Mouse (Mus musculus): Measurements from ENCODE around the gene Tbcb.
"Not testable (repeated sequence)": the region's sequence is repeated elsewhere in the genome, so short reads cannot be mapped to it uniquely, and the experiment has no call there.

Tbcb gene

DNA sequence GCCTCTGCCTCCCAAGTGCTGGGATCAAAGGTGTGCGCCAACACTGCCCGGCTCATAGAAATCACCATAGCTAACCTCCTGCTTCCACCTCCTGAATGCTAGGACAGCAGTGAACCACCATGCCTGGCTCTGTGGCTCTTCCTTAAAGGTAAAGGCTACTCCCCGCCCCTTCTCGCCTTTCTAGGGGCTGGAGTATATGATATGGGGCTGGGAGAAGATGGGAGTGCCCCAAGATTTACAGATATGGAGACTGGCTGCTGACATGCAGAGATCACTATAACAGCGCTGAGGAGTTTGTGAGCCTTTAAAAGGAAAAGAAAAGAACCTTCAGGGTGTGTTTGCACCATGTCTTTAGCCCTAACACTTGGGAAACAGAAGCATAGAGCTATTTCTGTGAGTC is 9.9 kb downstream of the Tbcb start:
- DNase-seq (ENCODE audit: low read depth), result no peak

DNA sequence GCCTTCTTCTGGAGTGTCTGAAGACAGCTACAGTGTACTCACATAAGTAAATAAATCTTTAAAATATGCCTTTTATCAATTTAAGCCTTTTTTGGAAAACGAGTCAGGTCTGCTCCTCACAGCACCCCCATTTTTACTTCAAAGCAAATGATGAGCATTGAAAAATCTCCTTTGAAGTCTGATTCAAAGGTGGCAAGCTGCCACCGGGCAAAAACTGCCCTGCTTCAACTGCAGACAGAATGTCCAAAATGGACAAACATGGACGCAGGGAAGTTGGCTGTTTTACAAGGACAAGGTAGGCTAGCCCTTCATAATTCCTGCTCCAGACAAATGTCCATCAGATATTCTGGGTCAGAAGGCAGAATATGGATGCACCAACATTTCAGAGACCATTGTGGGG is 10.6 kb downstream of the Tbcb start:
- no peak for DNase-seq (ENCODE audit: low read depth)

DNA sequence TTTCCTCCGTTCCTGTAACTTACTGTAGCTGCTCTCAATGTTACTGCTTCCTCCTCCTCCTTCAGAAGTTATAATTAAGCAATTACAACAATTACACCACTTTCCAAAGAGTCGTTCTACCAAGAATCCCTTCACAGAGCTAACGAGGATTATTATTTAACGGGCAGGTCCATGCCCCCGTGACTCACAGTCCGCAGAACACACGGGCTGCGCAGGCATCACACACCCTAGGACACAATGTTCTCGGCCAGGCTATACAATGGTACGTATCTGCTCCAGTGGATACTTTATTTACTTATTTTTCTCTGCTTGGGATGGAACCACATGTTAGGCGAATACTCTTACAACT is 12.1 kb downstream of the Tbcb start:
- no peak for DNase-seq (ENCODE audit: low read depth)

DNA sequence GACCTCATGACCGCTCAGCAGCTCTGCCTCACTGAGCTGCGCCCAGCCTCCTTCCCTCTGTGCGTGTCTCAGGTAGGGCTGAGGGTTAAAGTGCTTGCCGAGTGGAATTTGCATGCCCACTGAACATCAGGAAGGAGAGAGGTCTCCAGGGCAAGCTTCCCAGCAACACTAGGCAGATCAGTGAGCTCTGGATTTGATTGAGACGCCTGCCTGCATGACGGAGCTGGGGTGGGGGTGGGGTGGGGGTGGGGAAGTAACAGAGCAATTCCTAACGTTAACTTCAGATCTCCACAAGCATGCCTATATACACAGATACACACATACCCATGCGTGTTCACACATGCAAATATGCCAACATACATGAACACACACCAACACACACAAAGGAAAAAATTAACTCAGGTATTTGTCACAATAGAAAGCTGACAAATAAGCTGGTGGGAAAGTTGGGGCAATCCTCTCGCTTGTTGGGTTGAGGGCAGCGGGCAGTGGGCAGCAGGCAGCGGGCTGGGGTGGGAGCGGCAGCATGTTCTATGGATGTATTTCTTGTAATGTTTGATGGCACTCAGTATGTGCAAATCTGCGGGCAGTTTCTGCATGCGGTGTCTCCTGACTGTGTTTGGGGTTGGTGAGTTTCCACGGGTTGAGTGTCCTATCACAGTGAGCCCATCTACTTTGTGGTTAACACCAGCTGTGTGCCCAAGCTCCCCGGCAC is 12.6 kb downstream of the Tbcb start:
- DNase-seq (ENCODE audit: low read depth), result peak; percentile 64

DNA sequence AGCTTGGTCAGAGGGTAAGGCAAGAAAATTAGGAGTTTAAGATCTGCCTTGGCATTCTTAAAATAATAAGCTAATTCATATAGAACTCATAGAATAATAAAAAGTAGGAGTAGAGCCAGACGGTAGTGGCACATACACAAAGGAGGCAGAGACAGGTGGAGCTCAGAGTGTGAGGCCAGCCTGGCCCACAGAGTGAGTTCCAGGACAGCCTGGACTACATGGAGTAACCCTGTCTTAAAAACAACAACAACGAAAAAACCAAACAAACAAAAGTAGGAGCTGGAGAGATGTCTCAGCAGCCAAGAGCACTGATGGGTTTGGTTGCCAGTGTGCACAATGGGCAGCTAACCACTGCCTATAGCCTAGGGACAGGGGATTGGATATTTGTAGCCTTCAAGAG is 14.8 kb downstream of the Tbcb start:
- no peak for DNase-seq (ENCODE audit: low read depth)

DNA sequence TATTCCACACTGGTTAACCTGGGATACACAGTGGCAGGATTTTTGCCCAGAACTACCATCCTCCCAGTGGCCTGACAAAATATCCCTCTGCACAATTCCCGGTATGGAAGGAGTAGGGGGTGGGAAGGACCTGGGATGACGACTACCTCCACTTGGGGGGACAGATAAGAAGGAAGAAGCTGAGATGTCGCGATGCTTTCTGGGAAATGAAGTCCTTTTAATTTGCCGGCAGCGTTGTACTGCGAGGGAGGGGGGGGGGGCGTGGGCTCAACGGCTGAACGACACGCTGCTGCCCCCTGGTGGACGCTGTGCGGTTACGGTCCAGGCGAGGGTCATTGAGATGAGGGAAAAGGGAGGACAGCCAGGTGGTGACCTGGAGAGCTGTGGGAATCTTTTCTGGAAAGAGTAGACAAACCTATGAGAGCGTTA is 15.3 kb downstream of the Tbcb start:
- DNase-seq (ENCODE audit: low read depth), result peak; percentile 92

DNA sequence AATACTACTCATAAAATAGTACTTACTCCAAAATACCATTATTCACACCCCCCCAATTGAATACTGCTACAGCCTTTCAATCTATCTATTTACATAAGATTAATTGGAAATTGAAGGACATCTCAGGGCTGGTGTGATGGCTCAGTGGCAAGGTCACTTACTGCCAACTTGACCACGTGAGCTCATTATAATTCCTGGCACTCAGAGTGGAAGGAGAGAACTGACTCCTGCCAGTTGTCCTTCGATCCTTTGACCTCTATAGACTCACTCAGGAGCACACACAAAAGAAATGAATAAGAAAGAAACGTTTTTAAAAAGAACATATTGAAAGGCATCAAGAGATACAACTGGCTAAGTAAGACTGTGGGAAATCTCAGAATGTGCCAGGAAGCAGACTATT is 16.2 kb downstream of the Tbcb start:
- no peak for DNase-seq (ENCODE audit: low read depth)

DNA sequence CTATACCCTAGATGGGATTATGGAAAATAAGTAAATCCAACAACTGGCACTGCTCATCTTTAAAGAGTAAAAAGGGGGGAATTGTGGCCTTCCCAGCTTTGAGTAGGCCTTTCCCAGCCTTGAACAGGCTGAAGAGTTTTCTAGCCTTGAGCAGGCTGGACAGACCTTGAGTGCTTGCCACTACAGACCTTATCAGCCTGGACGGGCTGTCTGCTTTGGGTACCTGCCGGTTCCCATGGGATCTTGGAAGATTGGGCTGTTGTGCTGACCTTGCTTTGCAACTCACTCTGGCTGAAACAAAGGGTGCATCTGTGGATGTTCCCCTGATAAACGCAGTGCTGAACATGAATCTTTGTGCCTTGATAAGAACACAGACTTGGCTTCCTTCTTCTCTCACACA is 18.2 kb downstream of the Tbcb start:
- DNase-seq (ENCODE audit: low read depth), result no peak

DNA sequence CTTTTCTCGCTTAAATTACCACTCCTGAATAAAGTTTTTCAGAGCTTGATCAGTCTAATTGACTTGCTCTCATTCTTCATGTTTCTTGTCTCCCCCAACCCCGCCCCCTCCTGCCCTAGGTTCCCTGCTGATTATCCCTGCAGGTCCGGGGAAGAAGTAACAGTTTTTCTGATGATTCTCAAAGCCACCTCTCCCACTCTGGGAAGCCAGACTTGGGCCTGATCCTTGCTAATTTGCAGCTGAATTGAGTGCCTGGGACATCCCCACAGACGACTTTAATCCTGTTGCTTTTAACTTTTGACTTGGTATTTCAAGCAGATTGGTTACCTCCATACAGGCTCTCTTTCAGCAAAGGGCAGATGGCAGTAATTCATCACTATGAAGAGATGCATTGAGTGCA is 21.0 kb downstream of the Tbcb start:
- DNase-seq (ENCODE audit: low read depth), result no peak

DNA sequence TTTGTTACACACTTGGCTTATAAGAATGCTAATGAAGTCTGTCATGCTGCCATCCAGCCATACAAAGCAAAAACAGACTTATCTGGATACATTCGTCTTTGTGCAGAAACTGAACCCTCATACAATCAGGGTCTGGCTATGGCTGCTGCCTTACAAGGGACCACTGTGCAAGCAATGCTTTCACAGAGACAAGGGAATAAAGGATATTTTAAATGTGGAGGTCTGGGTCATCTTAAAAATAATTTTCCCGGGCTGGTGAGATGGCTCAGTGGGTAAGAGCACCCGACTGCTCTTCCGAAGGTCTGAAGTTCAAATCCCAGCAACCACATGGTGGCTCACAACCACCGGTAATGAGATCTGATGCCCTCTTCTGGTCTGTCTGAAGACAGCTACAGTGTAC is 25.7 kb downstream of the Tbcb start:
- not testable (repeated sequence) for DNase-seq (ENCODE audit: low read depth)

DNA sequence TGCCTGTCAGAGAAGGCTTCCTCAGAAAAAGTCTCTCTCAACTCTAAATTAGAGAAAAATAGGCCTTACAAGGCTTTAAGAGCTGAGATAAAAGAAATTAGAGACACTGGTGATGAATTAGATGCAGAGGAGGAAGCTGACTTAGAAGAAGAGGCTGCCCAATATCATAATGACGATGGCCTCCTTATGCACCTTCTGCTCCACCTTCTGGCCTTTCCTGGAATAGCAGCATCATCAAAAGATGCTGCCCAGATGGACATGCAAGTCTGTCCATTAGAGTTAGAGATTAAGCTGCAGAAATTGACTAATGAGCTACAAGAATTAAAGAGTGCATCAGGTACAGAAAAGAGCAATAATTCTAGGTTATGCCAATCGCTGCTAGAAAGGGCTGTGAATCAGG is 26.7 kb downstream of the Tbcb start:
- DNase-seq (ENCODE audit: low read depth), result peak; percentile 85

DNA sequence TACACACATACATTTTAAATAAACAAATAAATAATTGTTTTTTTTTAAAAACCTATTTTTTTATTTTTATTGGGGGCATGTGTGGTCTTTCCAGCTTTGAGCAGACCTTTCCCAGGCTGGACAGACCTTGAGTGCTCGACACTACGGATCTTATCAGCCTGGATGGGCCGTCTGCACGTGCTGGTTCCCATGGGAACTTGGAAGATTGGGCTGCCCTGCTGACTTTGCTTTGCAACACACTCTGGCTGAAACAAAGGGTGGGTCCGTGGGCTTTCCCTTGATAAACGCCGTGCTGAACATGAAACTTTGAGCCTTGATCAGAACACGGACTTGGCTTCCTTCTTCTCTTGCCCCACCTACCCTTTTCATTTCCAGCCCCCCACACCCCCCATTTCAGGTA is 27.7 kb downstream of the Tbcb start:
- DNase-seq (ENCODE audit: low read depth), result no peak

DNA sequence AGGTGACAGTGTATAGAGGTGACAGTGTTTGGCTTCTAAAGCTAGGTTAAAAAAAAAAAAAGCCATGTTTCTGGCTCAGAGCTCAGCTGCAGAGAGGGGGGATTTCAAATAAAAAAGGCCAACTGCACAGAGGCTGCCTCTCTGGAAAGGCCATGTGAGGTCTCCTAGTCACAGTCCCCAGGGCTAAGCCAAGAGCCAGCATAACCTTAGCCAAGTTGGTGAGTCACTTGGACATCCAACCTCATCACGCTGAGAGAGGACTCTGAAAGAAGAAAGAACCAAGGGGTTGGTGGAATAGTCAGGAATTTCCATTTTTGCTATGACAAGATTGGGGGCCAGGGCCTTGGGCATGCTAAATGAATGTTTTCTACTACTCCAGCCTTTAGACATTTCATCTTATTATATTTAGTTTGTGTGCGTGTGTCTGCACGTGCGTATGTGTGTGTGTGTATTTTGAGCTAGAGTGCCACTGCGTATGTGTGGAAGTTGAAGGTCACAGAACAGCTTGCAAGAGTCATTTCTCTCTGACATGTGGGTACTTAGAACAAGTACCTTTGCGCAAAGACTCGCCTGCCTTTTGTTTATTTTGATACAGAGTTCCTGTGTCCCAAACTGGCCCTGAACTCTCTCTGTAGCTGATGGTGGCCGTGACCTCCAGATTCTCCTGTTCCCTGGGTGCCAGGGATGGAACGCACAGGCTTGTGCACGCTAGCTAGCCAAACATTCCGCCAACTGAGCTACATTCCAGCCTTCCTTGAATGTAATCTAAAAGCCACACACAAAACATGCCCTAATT is 29.0 kb downstream of the Tbcb start:
- no peak for DNase-seq (ENCODE audit: low read depth)

DNA sequence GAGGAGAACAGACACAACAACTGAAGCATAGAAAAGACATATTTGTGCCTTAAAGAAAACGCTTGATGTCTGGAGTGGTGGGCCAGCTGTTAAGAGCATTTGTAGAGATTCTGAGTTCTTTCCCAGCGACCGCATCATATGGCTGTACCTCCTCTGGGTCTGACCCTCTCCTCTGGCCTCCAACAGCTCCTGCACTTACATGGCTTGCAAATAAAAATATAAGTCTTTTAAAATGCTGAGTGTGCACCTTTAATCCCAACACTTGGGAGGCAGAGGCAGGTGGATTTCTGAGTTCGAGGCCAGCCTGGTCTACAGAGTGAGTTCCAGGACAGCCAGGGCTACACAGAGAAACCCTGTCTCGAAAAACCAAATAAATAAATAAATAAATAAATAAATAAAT is 31.4 kb downstream of the Tbcb start:
- DNase-seq (ENCODE audit: low read depth), result not testable (repeated sequence)

DNA sequence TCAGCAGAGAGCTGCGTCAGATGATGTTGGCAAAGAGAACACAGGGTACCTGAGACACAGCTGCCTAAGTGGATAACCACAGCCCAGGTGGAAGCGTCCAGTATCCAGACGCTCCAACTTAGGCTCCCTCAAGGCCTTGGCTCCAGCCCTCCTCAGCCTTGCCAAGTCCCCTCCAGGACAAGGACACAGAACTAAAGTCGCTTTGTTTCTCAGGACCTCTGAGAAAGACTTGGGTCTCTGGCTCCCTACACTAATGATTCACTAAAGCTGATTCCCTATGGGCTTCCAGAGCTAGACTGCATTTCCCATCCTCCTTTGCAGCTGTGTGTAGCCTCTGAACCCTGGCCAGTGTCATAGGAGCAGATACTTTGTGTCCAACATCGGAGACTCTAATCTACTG is 31.9 kb downstream of the Tbcb start:
- no peak for DNase-seq (ENCODE audit: low read depth)

DNA sequence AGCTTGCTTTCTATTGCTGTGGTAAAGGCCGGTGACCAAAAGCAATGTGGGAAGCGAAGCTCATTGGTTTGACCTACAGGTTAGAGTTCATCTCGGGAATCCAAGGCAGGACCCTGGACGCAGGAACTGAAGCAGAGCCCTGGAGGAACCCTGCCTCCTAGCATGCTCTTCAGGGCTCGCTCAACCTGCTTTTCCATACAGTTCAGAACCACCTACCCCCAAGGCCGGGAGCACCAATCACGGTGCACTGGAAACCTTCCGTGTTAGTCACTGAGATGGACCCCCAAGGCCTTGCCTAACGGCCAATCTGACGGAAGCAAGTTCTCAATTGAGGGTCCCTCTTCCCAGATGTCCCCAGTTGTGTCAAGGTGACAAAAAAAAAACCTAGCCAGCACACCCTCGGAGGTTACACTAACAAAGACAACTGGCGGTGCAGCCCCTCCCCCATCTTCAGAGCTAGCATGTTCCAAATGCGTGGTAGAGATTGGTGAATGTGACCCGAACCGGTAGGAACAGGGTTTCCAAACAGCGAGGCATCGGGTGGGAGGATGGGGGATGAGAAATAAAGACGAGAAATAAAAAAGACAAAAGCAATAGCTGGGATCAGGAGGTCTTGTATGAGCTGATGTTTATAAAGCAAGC is 32.5 kb downstream of the Tbcb start:
- no peak for DNase-seq (ENCODE audit: low read depth)

DNA sequence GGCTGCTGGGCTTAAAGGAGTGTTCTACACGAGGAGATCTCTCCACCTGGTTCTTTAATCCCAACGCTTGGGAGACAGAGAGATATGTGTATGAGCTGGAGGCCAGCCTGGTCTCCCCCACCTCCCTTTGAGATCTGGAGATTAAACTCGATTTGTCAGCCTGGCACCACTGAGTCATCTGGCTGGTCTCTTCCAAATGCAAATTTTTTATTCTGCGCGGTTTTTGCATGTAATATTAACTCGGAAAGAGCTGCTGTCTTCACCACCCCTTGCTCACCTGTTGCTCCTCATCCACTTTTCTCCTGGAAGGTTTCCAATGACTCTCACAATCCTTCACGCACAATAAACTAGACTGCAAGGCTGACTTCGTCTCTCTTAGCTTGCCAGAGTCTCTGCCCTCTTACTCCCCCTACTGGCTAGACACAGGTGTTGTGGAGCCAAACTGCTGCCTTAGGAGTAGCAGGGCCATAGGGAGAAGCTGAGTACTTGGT is 33.5 kb downstream of the Tbcb start, which contains the start of gene Capns1:
Gene Capns1, minus strand, starts transcription at position 331 of the 491 bp plus-strand sequence.
- peak; percentile 91 for DNase-seq (ENCODE audit: low read depth)

DNA sequence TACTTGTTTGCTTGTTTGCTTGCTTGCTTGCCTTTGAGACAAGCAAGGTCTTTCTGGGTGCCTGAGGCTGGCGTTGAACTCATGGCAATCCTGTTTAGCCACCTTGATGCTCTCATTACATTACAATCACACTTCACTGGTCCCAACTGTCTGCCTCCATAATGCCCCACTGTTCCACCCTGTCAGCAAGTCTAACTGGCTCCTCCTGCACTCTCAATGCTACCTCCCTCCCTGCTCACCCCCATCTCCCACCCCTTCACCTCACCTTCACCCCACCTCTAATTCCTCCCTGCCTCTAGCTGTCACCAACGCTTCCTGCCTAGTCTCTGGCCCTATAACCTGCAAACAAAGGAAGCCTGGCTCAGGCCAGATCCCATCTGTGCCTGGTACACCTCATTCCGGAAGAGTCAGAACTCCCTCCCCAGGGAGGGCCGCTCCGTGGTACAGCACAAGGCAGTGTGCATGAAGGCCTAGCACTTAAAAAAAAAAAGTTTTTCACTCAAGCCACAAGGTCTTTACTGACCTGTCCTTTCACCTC is 34.4 kb downstream of the Tbcb start:
- DNase-seq (ENCODE audit: low read depth), result no peak

DNA sequence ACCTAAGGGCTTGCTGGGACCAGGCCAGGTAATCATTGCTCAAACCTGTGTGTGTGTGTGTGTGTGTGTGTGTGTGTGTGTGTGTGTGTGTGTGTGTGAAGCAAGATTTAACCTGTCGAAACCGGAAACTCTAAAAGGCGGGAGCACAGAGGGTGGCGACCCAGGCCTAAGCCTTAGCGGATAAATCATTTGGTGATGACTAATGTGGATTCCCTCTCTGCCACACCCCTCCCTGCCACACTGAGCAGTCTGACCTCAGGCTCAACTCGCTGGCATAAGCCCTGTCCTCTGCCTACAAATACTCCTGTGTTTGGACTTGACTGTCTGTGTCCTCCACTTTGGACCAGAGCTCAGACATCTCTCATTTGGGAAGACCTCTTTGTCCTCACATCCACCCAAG is 35.9 kb downstream of the Tbcb start:
- DNase-seq (ENCODE audit: low read depth), result no peak

DNA sequence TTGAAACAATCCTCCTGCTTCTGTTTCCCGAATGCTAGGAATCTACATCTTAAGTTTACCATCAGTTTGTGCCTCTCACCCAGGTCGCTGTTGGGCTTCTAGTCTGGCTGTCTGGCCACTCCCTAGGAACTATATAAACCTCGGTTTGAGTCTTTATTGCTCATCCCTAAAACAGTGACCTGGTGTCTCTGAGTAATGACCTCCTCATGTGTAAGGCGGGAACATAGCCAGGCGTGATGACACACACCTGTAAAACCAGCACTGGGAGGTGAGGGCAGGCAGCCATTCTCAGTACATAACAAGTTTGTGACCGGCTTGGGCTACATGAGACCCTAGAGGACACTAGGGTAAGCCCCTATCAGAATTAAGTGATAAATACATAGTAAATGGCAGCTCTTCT is 36.6 kb downstream of the Tbcb start:
- DNase-seq (ENCODE audit: low read depth), result no peak

DNA sequence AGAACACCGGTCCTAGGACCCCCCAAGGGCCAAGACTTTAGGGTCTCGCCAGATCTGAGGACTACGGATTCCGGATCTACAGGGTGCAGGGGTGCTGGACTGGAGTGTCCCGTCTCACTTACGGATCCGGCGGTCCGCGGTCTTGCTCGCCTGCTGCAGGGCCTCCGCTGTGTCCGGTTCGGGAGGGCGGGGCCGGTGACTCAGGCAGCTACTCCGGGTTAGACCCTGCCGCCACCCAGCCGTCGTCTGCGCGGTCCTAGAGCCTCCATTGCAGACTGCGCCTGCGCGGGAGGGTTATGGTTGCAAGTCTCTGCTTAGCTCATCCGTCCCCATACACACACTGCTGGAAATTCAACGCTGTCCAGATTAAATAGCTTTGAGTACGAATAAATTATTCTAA is 37.2 kb downstream of the Tbcb start:
- DNase-seq (ENCODE audit: low read depth), result peak; percentile 97

DNA sequence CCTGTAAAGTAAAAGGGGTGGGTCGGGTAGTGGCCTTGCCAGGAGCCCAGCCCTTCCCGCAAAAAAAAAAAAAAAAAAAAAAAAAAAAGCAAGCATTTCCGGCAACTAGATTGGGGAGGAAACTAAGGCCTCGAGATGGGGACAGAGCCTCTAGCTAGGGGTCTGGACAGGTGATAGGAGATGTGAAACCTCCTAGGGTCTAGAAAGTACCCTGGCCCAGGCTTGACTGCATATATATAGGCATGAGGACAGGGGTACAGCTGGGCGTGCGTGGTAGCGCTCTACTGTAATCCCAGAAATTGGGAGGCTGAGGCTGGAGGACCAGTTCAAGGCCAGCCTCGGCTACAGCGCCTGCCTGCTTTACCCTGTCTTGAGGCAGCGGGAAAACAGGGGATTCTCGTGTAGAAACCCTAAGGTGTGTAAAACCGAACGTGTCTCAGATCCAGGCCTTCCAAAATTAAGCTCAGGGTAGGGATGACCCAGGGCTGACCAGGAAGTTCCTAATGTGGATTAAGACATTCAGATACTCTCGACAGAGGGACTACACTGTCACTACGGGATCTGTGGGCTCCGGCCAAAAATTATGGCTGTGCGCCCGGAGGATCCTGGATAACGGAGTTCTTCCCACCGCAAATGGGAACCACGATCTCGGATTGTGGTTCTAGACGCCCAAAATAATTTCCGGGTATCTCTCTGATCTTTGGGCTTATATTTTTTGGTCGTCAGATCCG is 37.8 kb downstream of the Tbcb start:
- DNase-seq (ENCODE audit: low read depth), result peak; percentile 71
